Mouse (Mus musculus) neural tube, embryonic 13.5 days (tissue): ENCODE measurements around the gene Gm4450. TPM values are rescaled to one million over a fixed set of nuclear protein-coding genes. Genes with fewer than 3 reads are reported as not detected.
A peak's percentile ranks its signal among the peaks of the same experiment; 100 is the strongest.

Source experiments
- ATAC-seq: fragments of 200-750 bp; cut with Nextera tagmentation; 2 replicates; pipeline ENCODE4 v1.8.0; 2017; ENCODE audit warnings: low read depth, mild to moderate bottlenecking, moderate TSS enrichment, moderate library complexity
- H3K27ac ChIP-seq: fragments of 300-500 bp; sonication (generic); replicated peaks from 2 replicates; pipeline ENCODE4 v1.5.1; 2015; ENCODE audit warnings: moderate library complexity, mild to moderate bottlenecking, inconsistent platforms
- H3K27me3 ChIP-seq: fragments of 300-500 bp; sonication (generic); 2 replicates; pipeline ENCODE4 v1.6.1; 2015; ENCODE audit warnings: mild to moderate bottlenecking, inconsistent platforms
- H3K36me3 ChIP-seq: fragments of 300-500 bp; sonication (generic); 2 replicates; pipeline ENCODE4 v1.6.1; 2015; ENCODE audit warnings: mild to moderate bottlenecking, inconsistent platforms
- H3K4me1 ChIP-seq: fragments of 300-500 bp; sonication (generic); replicated peaks from 2 replicates; pipeline ENCODE4 v1.6.1; 2015; ENCODE audit warnings: inconsistent platforms
- H3K4me2 ChIP-seq: fragments of 300-500 bp; sonication (generic); 2 replicates; pipeline ENCODE4 v1.6.1; 2015; ENCODE audit warnings: inconsistent platforms, mild to moderate bottlenecking, moderate library complexity
- H3K4me3 ChIP-seq: fragments of 300-500 bp; sonication (generic); 2 replicates; pipeline ENCODE4 v1.5.1; 2015; ENCODE audit warnings: mild to moderate bottlenecking, inconsistent platforms
- H3K9ac ChIP-seq: fragments of 300-500 bp; sonication (generic); 2 replicates; pipeline ENCODE4 v1.6.1; 2015; ENCODE audit warnings: moderate library complexity, mild to moderate bottlenecking, inconsistent platforms
- H3K9me3 ChIP-seq: fragments of 300-500 bp; sonication (generic); 2 replicates; pipeline ENCODE4 v1.6.1; 2016; ENCODE audit warnings: inconsistent platforms
- WGBS: fragments of 180-500 bp; shearing (Covaris S2); methylation state at CpG from one replicate; pipeline ENCODE4 v1.1.7; 2015; 5-methylcytosine and 5-hydroxymethylcytosine counted together
- polyA plus RNA-seq: library from polyadenylated mRNA; unstranded; fragments of >200 nt; fragmentation: Nextera tagmentation; extraction: Ambion mirVana; gene quantifications from 2 replicates; pipeline ENCODE4 v1.2.1, GENCODE M21; 2015

The Gm4450 gene
- polyA plus RNA-seq, 1 experiment from 2014 or later, result not detected

- H3K27ac ChIP-seq, result no peak overlapping the region
- WGBS, result 20% methylated on average over 1 of the region's 1 CpGs
- peak; percentile 56; the same call in 1 of the 2 replicates for ATAC-seq
- no peaks in the 10 kb centered on the region; the same call in 1 of the 2 replicates for H3K4me1 ChIP-seq
- H3K4me3 ChIP-seq, result no peak overlapping the region
- no peaks in the 10 kb centered on the region for H3K9me3 ChIP-seq
- H3K4me2 ChIP-seq, result no peak overlapping the region
- peaks cover 5% of the 10 kb centered on the region for H3K27me3 ChIP-seq
- no peaks in the 10 kb centered on the region for H3K36me3 ChIP-seq
- no peak overlapping the region for H3K9ac ChIP-seq
Observed at GRCm38 (mm10) chr3:98434088-98434816, 22.7 kb downstream of the Gm4450 start.

DNA sequence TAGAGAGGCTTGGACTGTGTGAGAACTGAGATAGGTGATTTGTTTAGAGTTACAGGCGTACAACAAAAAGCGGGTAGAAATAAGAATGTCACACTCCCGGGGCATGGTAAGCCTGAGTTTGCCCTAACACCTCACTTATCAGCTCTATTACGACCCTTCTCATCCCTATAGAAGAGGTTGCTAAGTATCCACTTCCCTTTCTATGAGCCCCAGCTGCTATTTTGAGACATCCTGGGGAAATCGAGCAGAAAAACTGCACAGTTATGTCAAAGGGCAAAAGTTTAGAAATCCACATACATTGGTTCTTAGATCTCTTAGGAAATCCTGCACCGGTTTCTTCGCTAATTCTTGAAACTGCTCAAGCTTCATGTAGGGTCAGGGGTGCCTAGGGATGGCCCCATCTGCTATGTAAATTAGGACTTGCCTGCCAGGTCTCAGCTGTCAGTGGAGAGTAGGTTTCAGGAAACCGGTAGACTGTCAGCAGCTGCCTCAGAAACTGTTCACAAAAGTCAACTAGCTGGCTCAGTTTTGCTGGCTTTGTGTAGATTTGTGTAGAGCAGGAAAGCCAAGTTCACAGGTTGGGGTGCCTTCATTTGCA is 27.9 kb downstream of the Gm4450 start:
- peaks cover 14% of the 10 kb centered on the region for H3K36me3 ChIP-seq
- 27% methylated on average over 8 of the region's 8 CpGs for WGBS
- no peak overlapping the region for H3K27ac ChIP-seq
- no peaks in the 10 kb centered on the region for H3K9me3 ChIP-seq
- no peak overlapping the region for H3K9ac ChIP-seq
- peak overlapping the region; percentile 91 for H3K4me2 ChIP-seq
- ATAC-seq, result no peak
- H3K27me3 ChIP-seq, result peaks cover 37% of the 10 kb centered on the region
- H3K4me3 ChIP-seq, result 0 out of 2 replicates have a peak overlapping the region, but pooled peaks have one; percentile 50
- H3K4me1 ChIP-seq, result peaks cover 23% of the 10 kb centered on the region

DNA sequence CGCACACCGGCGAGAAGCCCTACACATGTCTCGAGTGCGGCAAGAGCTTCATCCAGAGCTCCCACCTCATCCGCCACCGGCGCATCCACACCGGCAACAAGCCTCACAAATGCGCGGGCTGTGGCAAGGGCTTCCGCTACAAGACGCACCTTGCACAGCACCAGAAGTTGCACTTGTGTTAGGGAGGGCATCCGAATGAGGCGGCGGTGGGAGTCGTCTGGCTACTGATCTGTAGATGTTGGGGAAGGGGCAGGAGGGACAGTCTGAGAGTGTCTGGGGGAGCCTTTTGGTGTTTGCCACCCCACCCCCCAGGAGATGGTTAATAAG is 28.5 kb downstream of the Gm4450 start:
- Histone ChIP-seq H3K27ac (no peak overlapping the region), H3K4me3 (peak overlapping the region; percentile 50), H3K36me3 (peaks cover 14% of the 10 kb centered on the region), H3K27me3 (peaks cover 37% of the 10 kb centered on the region), H3K4me2 (peak overlapping the region; percentile 91), H3K4me1 (peaks cover 23% of the 10 kb centered on the region), H3K9ac (peak overlapping the region; percentile 66), H3K9me3 (no peaks in the 10 kb centered on the region)
- ATAC-seq, result no peak; the same call in 1 of the 2 replicates
- 9% methylated on average over 17 of the region's 17 CpGs for WGBS

GRCm38 (mm10) chr3:98427600-98428448 is 29.1 kb downstream of the Gm4450 start:
- H3K9ac ChIP-seq, result peak overlapping the region; percentile 66
- peaks cover 37% of the 10 kb centered on the region for H3K27me3 ChIP-seq
- H3K9me3 ChIP-seq, result no peaks in the 10 kb centered on the region
- peak overlapping the region; percentile 91 for H3K4me2 ChIP-seq
- H3K36me3 ChIP-seq, result peaks cover 15% of the 10 kb centered on the region
- WGBS, result under 1% methylated on average over 110 of the region's 110 CpGs
- peaks cover 23% of the 10 kb centered on the region for H3K4me1 ChIP-seq
- no peak overlapping the region for H3K27ac ChIP-seq
- ATAC-seq, result peak; percentile 93
- H3K4me3 ChIP-seq, result peak overlapping the region; percentile 50

DNA sequence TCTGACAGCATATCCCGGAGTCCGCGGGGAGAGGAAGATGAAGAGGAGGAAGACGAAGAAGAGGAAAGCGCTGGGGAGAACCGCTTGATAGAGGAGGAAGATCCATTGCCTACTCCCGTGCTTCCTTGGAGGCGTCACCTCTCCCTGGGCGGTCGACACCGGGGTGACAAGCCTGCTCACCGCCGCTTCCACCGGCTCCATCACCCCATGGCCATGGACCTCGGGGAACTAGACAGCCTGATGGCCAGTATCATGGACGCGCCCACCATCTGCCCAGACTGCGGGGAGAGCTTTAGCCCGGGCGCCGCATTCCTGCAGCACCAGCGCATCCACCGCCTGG is 29.7 kb downstream of the Gm4450 start:
- 2% methylated on average over 23 of the region's 23 CpGs for WGBS
- H3K9ac ChIP-seq, result peak overlapping the region; percentile 66
- H3K36me3 ChIP-seq, result peaks cover 20% of the 10 kb centered on the region
- H3K9me3 ChIP-seq, result no peaks in the 10 kb centered on the region
- H3K4me2 ChIP-seq, result peak overlapping the region; percentile 91
- no peak overlapping the region for H3K27ac ChIP-seq
- peaks cover 23% of the 10 kb centered on the region for H3K4me1 ChIP-seq
- peaks cover 37% of the 10 kb centered on the region for H3K27me3 ChIP-seq
- ATAC-seq, result no peak
- peak overlapping the region; percentile 50 for H3K4me3 ChIP-seq

DNA sequence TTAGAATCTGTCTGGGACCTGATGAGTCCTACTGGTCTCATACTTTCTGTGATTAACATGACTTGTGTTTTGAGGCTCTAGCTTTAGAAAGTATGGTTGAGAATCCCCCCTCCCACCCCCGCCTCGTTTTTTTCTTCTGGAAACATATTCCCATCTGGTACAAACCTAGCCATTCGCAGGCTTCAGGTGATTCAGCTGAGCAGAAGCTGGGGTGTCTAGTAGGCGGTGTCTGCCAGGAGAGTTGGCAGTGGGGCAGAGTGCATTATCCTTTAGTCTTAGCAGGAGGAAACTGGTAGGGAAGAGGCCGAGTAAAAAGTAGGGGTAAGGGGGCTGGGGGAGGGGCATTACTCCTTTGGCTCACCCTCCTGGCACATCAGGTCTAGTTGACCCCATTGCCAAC is 30.2 kb downstream of the Gm4450 start:
- Histone ChIP-seq H3K4me1 (peaks cover 23% of the 10 kb centered on the region), H3K4me2 (peak overlapping the region; percentile 91), H3K4me3 (peak overlapping the region; percentile 50), H3K9me3 (no peaks in the 10 kb centered on the region), H3K9ac (peak overlapping the region; percentile 66; the same call in 1 of the 2 replicates), H3K36me3 (peaks cover 22% of the 10 kb centered on the region), H3K27ac (no peak overlapping the region), H3K27me3 (peaks cover 37% of the 10 kb centered on the region)
- 47% methylated on average over 5 of the region's 5 CpGs for WGBS
- ATAC-seq, result no peak

DNA sequence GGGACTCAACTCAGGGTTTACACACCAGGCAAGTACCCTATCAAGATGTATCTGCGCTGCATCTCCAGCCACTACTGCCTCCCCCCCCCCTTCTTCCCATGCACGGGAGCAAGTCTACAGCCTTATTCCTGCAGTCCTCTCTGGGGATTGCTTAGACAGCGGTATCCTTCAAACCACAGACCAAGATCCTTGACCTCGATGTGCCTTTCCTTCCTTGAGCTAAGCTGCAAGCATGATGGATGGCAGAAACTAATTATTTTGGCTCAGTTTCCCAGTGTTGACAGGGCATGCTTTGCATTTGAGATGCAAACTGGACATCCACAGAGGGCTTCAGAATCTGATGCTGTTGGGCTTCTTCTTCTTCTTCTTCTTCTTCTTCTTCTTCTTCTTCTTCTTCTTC is 34.0 kb downstream of the Gm4450 start:
- Histone ChIP-seq H3K4me2 (no peak overlapping the region), H3K9me3 (no peaks in the 10 kb centered on the region), H3K27ac (no peak overlapping the region), H3K9ac (no peak overlapping the region), H3K27me3 (peaks cover 19% of the 10 kb centered on the region), H3K4me3 (no peak overlapping the region), H3K36me3 (peaks cover 18% of the 10 kb centered on the region), H3K4me1 (peaks cover 17% of the 10 kb centered on the region)
- no peak for ATAC-seq
- WGBS, result 85% methylated on average over 4 of the region's 4 CpGs

DNA sequence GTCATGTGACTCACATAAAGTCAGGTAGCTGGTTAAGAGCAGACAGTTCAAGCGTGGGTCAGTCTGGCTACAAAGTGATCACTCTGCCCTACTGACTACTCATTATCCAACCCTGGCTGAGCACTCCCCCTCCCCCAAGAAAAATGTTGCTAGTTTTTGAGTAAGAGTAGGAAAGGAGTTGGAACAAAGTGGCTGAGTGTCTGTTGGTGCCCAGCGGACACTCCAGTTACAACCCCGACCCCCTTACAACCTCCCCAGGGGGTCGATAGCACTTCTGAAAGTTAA is 37.2 kb downstream of the Gm4450 start:
- H3K27ac ChIP-seq, result no peak overlapping the region
- H3K27me3 ChIP-seq, result no peaks in the 10 kb centered on the region
- H3K9me3 ChIP-seq, result no peaks in the 10 kb centered on the region
- no peak for ATAC-seq
- no peak overlapping the region for H3K4me2 ChIP-seq
- no peak overlapping the region for H3K9ac ChIP-seq
- H3K4me3 ChIP-seq, result no peak overlapping the region
- 0 out of 2 replicates have a peak, but pooled peaks cover 8% of the 10 kb centered on the region for H3K36me3 ChIP-seq
- H3K4me1 ChIP-seq, result peaks cover 22% of the 10 kb centered on the region
- WGBS, result 19% methylated on average over 4 of the region's 4 CpGs

GRCm38 (mm10) chr3:98418991-98419785 is 37.7 kb downstream of the Gm4450 start:
- WGBS, result 38% methylated on average over 6 of the region's 6 CpGs
- peaks cover 22% of the 10 kb centered on the region for H3K4me1 ChIP-seq
- no peak for ATAC-seq

DNA sequence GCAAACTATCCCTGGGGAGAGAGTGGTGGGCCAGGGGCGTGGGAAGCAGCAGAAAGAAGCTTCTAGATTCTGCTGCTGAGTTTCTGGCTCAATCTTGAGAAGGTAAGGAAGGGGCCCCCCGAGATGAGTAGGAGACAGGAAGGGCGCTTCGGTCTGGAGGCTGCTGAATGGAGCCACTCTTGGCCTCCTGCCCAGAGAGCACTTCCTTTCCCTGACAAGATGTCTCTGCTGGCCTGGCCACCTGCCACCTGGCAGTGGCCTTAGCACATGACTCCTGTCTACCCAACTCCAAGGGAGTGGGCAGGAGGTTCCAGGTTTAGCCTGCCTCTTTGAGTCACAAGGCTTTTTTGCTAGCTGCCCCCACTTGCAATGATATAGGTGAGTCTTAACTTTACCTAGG is 39.6 kb downstream of the Gm4450 start:
- Histone ChIP-seq H3K36me3 (0 out of 2 replicates have a peak, but pooled peaks cover 2% of the 10 kb centered on the region), H3K27me3 (no peaks in the 10 kb centered on the region), H3K27ac (no peak overlapping the region), H3K9me3 (no peaks in the 10 kb centered on the region), H3K9ac (no peak overlapping the region), H3K4me3 (no peak overlapping the region), H3K4me1 (peaks cover 22% of the 10 kb centered on the region), H3K4me2 (no peak overlapping the region)
- peak; percentile 74 for ATAC-seq
- 56% methylated on average over 4 of the region's 4 CpGs for WGBS

More at GRCm38 (mm10) chr3:98418991-98419785, 37.7 kb downstream of the Gm4450 start:
- Histone ChIP-seq H3K9ac (no peak overlapping the region), H3K4me3 (no peak overlapping the region), H3K9me3 (no peaks in the 10 kb centered on the region), H3K36me3 (0 out of 2 replicates have a peak, but pooled peaks cover 8% of the 10 kb centered on the region), H3K27me3 (no peaks in the 10 kb centered on the region), H3K27ac (no peak overlapping the region), H3K4me2 (no peak overlapping the region)

GRCm38 (mm10) chr3:98416426-98417250 is 40.3 kb downstream of the Gm4450 start:
- Histone ChIP-seq H3K9me3 (no peaks in the 10 kb centered on the region), H3K9ac (no peak overlapping the region), H3K4me2 (no peak overlapping the region), H3K27ac (no peak overlapping the region), H3K36me3 (no peaks in the 10 kb centered on the region), H3K27me3 (no peaks in the 10 kb centered on the region), H3K4me1 (peaks cover 22% of the 10 kb centered on the region), H3K4me3 (no peak overlapping the region)
- peak; percentile 37; the same call in 1 of the 2 replicates for ATAC-seq
- WGBS, result 88% methylated on average over 5 of the region's 5 CpGs
